Mouse (Mus musculus) liver, adult 2 months (tissue): ENCODE data around the gene Limk2. TPM values are rescaled to one million over a fixed set of nuclear protein-coding genes. Genes with fewer than 3 reads are reported as not detected.
A peak's percentile ranks its signal among the peaks of the same experiment; 100 is the strongest.

Source experiments
- DNase-seq: peaks from one replicate; pipeline ENCODE4 v3.0.0-alpha.2; 2011; ENCODE audit warnings: low read depth, low spot score; ENCODE audit errors: extremely low read depth
- H3K27ac ChIP-seq: fragments of 200-500 bp; replicated peaks from 2 replicates; pipeline ENCODE4 v1.5.1; 2012; ENCODE audit warnings: low read depth, mild to moderate bottlenecking, control low read depth, inconsistent platforms, low read length; ENCODE audit not compliant: insufficient read depth
- H3K27me3 ChIP-seq: fragments of 200-500 bp; 2 replicates; pipeline ENCODE4 v1.6.1; 2012; ENCODE audit warnings: mild to moderate bottlenecking, moderate library complexity, low read length, inconsistent platforms; ENCODE audit not compliant: control insufficient read depth, insufficient read depth
- H3K36me3 ChIP-seq: fragments of 200-500 bp; 2 replicates; pipeline ENCODE4 v1.6.1; 2012; ENCODE audit warnings: low read length, inconsistent platforms; ENCODE audit not compliant: control insufficient read depth, insufficient read depth
- H3K4me1 ChIP-seq: fragments of 200-500 bp; 2 replicates; pipeline ENCODE4 v1.6.1; 2011; ENCODE audit warnings: low read length; ENCODE audit not compliant: control insufficient read depth, insufficient read depth
- H3K4me3 ChIP-seq: fragments of 200-500 bp; 2 replicates; pipeline ENCODE4 v1.5.1; 2011; ENCODE audit warnings: low read depth, mild to moderate bottlenecking, control low read depth, low read length, moderate library complexity; ENCODE audit not compliant: insufficient read depth
- H3K79me2 ChIP-seq: fragments of 200-500 bp; 2 replicates; pipeline ENCODE4 v1.6.1; 2012; ENCODE audit warnings: inconsistent platforms, mild to moderate bottlenecking, low read length, moderate library complexity; ENCODE audit not compliant: control insufficient read depth, insufficient read depth
- H3K9ac ChIP-seq: fragments of 200-500 bp; 2 replicates; pipeline ENCODE4 v1.6.1; 2012; ENCODE audit warnings: low read depth, mild to moderate bottlenecking, control low read depth, inconsistent platforms, low read length
- CTCF ChIP-seq: fragments of 200-500 bp; IDR thresholded peaks from 2 replicates; pipeline ENCODE4 v1.5.1; 2011; ENCODE audit warnings: low read depth, low read length, control low read depth
- POLR2A ChIP-seq: fragments of 200-500 bp; IDR thresholded peaks from 2 replicates; pipeline ENCODE4 v1.6.1; 2011; ENCODE audit warnings: low read length, control low read depth; ENCODE audit not compliant: insufficient read depth; ENCODE audit errors: extremely low read depth
- WGBS: fragments of 180-500 bp; shearing (Covaris S2); methylation state at CpG from one replicate; pipeline ENCODE4 v1.1.7; 2018; 5-methylcytosine and 5-hydroxymethylcytosine counted together
- polyA plus RNA-seq: library from polyadenylated mRNA; depleted of rRNA; stranded (reverse); fragments of >200 nt; gene quantifications from 2 replicates; pipeline ENCODE4 v1.2.3, GENCODE M21; 2012
- total RNA-seq: library from RNA; depleted of rRNA; stranded (reverse); fragments of >200 nt; gene quantifications from 2 replicates; pipeline ENCODE4 v1.2.3, GENCODE M21; 2014

Limk2 gene
- total and polyA plus RNA-seq, 2 experiments, result 7.2 to 9.1 TPM

GRCm38 (mm10) chr11:3333111-3333695 lies 75.8 kb downstream of the Limk2 start:
- no peak for DNase-seq
- H3K4me3 ChIP-seq, result no peak overlapping the region
- H3K79me2 ChIP-seq, result no peaks in the 10 kb centered on the region
- H3K27me3 ChIP-seq, result peaks cover 6% of the 10 kb centered on the region
- H3K9ac ChIP-seq, result no peak overlapping the region
- H3K27ac ChIP-seq, result no peak overlapping the region
- TF ChIP-seq CTCF (no peak), POLR2A (no peak)
- no peaks in the 10 kb centered on the region for H3K36me3 ChIP-seq
- peaks cover 3% of the 10 kb centered on the region; the same call in 1 of the 2 replicates for H3K4me1 ChIP-seq
- WGBS, result 92% methylated on average over 11 of the region's 11 CpGs

GRCm38 (mm10) chr11:3331756-3332642 lies 77.0 kb downstream of the Limk2 start:
- no peaks in the 10 kb centered on the region for H3K79me2 ChIP-seq
- peak overlapping the region; percentile 49 for H3K9ac ChIP-seq
- 3% methylated on average over 75 of the region's 75 CpGs for WGBS

GRCm38 (mm10) chr11:3330991-3331750 lies 77.8 kb downstream of the Limk2 start:
- no peak for DNase-seq
- 16% methylated on average over 14 of the region's 14 CpGs for WGBS
- no peak overlapping the region for H3K27ac ChIP-seq
- H3K79me2 ChIP-seq, result no peaks in the 10 kb centered on the region
- H3K4me3 ChIP-seq, result peak overlapping the region; percentile 48
- peaks cover 3% of the 10 kb centered on the region; the same call in 1 of the 2 replicates for H3K4me1 ChIP-seq
- no peaks in the 10 kb centered on the region for H3K36me3 ChIP-seq
- H3K9ac ChIP-seq, result peak overlapping the region; percentile 51
- H3K27me3 ChIP-seq, result peaks cover 6% of the 10 kb centered on the region
- no peak for TF ChIP-seq POLR2A
- no peak for TF ChIP-seq CTCF

More at GRCm38 (mm10) chr11:3331756-3332642, 77.0 kb downstream of the Limk2 start:
- peaks cover 3% of the 10 kb centered on the region; the same call in 1 of the 2 replicates for H3K4me1 ChIP-seq
- H3K4me3 ChIP-seq, result peak overlapping the region; percentile 50
- TF ChIP-seq POLR2A (no peak), CTCF (no peak)
- DNase-seq, result peak; percentile 49
- H3K36me3 ChIP-seq, result no peaks in the 10 kb centered on the region
- no peak overlapping the region for H3K27ac ChIP-seq
- peaks cover 6% of the 10 kb centered on the region for H3K27me3 ChIP-seq

- Histone ChIP-seq H3K27ac (no peak overlapping the region), H3K4me1 (peaks cover 3% of the 10 kb centered on the region; the same call in 1 of the 2 replicates), H3K79me2 (no peaks in the 10 kb centered on the region), H3K4me3 (peak overlapping the region; percentile 48), H3K36me3 (no peaks in the 10 kb centered on the region), H3K9ac (peak overlapping the region; percentile 40), H3K27me3 (peaks cover 6% of the 10 kb centered on the region)
- TF ChIP-seq CTCF (no peak; the same call in 1 of the 2 replicates), POLR2A (no peak)
- DNase-seq, result peak; percentile 26
- 16% methylated on average over 9 of the region's 9 CpGs for WGBS
Observed at GRCm38 (mm10) chr11:3330566-3330965, 78.4 kb downstream of the Limk2 start.

GRCm38 (mm10) chr11:3329891-3330451 lies 79.0 kb downstream of the Limk2 start, which contains the start of gene Pik3ip1:
Pik3ip1 (plus strand) TSS chr11:3330401.
- peak within 1 kb of the TSS; percentile 48 for H3K4me3 ChIP-seq
- peaks cover 6% of the 10 kb centered on the region for H3K27me3 ChIP-seq
- H3K4me1 ChIP-seq, result peaks cover 3% of the 10 kb centered on the region; the same call in 1 of the 2 replicates
- H3K79me2 ChIP-seq, result no peaks in the 10 kb centered on the region
- H3K27ac ChIP-seq, result no peak within 1 kb of the TSS
- no peaks in the 10 kb centered on the region for H3K36me3 ChIP-seq
- DNase-seq, result no peak
- H3K9ac ChIP-seq, result peak within 1 kb of the TSS; percentile 51
- TF ChIP-seq CTCF, result no peak
- no peak for TF ChIP-seq POLR2A
